Mouse (Mus musculus): ENCODE measurements around the gene Rnaseh2c. TPM values are rescaled to one million over a fixed set of nuclear protein-coding genes. Genes with fewer than 3 reads are reported as not detected.

Rnaseh2c gene
- polyA plus RNA-seq (2012; rRNA removed) (101 and 103 TPM in 2 replicates), polyA plus RNA-seq (2014; fragmentation: Nextera tagmentation; extraction: Ambion mirVana) (95.5 and 107 TPM in 2 replicates)

DNA sequence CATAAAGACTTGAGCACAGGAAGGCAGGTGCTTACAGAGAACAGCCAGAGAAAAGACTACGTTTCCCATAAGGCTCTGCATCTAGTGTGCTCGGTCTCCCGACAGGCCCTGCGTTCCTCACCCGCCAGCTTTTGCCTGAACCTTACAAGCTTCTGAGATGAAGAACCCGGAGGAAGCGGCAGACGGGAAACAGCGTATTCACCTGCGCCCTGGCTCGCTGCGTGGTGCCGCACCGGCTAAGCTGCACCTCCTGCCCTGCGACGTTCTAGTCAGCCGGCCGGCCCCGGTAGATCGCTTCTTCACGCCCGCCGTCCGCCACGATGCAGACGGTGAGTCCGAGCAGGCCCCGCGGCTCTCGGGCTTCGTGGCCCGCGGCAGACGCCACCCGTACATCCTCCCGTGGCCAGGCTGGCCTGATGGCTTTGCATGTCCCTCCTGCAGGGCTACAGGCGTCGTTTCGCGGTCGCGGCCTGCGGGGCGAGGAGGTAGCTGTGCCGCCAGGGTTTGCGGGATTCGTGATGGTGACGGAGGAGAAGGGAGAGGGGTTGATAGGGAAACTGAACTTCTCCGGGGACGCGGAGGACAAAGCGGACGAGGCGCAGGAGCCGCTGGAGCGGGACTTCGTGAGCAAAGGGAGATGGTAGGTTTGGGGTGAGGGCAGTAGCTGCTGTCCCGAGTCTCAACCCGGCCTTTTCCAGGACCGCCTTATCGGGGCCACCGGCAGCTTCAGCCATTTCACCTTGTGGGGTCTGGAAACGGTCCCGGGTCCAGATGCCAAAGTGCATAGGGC lies at the start of gene Rnaseh2c:
TSS of gene Rnaseh2c (plus strand) at position 122 of the 790 bp plus-strand sequence.
- under 1% methylated on average over 56 of the region's 64 CpGs for WGBS
- Histone ChIP-seq H3K9me3 (ENCODE audit: control insufficient read depth, low read length) (no peaks in the 10 kb centered on the region), H3K27me3 (ENCODE audit: control insufficient read depth, insufficient read depth, low read length) (no peaks in the 10 kb centered on the region), H3K4me1 (ENCODE audit: control insufficient read depth, insufficient read depth, low read length) (peaks cover 10% of the 10 kb centered on the region), H3K4me3 (replicated peaks; ENCODE audit: low read length) (peak within 1 kb of the TSS; percentile 90), H3K36me3 (ENCODE audit: control insufficient read depth, insufficient read depth, low read length) (peaks cover 41% of the 10 kb centered on the region), H3K9ac (ENCODE audit: low read depth, low read length, severe bottlenecking) (peak within 1 kb of the TSS; percentile 89), H3K27ac (replicated peaks; ENCODE audit: low read depth, low read length) (peak within 1 kb of the TSS; percentile 79), H3K4me2 (replicated peaks; ENCODE audit: low read depth, low read length, severe bottlenecking) (peak within 1 kb of the TSS; percentile 85)
- DNase-seq (ENCODE audit: low spot score) (peak; percentile 87), ATAC-seq (ENCODE audit: low FRiP score, low read depth) (peak; percentile 89)
- TF ChIP-seq POLR2A (IDR thresholded peaks at IDR 0.05; ENCODE audit: borderline replicate concordance, extremely low read depth, insufficient read depth, insufficient read length): peak; percentile 61; the same call in 1 of the 2 replicates

DNA sequence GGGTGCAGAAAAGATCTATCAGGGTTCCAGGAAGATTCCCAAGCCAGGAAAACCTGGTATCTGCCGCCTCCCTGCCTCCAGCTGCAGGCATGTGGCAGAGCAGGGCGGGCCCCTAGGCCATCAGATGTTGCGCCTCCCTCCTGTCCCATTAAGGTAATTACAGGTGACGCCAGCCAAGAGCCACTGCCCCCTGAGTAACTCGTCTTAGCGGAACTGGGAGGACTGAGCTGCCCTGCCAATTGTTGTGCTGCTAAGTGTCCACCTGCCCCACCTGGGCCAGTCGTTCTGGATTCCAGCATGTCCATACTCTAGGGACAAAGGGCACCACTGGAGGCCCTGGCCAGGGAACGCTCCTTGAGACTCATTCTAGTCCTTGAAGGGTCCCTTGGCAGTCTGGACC lies 47.9 kb upstream of the Rnaseh2c start:
- Histone ChIP-seq H3K4me2 (replicated peaks; ENCODE audit: low read depth, low read length, severe bottlenecking) (no peak overlapping the region), H3K4me1 (ENCODE audit: control insufficient read depth, insufficient read depth, low read length) (no peaks in the 10 kb centered on the region), H3K4me3 (replicated peaks; ENCODE audit: low read length) (no peak overlapping the region), H3K36me3 (ENCODE audit: control insufficient read depth, insufficient read depth, low read length) (no peaks in the 10 kb centered on the region), H3K9ac (ENCODE audit: low read depth, low read length, severe bottlenecking) (no peak overlapping the region), H3K27ac (replicated peaks; ENCODE audit: low read depth, low read length) (no peak overlapping the region), H3K9me3 (ENCODE audit: control insufficient read depth, low read length) (no peaks in the 10 kb centered on the region), H3K27me3 (ENCODE audit: control insufficient read depth, insufficient read depth, low read length) (peaks cover 19% of the 10 kb centered on the region)
- no peak for DNase-seq (ENCODE audit: low spot score)
- ATAC-seq (ENCODE audit: low FRiP score, low read depth): no peak
- WGBS: 40% methylated on average over 8 of the region's 8 CpGs
- TF ChIP-seq POLR2A (IDR thresholded peaks at IDR 0.05; ENCODE audit: borderline replicate concordance, extremely low read depth, insufficient read depth, insufficient read length): no peak

DNA sequence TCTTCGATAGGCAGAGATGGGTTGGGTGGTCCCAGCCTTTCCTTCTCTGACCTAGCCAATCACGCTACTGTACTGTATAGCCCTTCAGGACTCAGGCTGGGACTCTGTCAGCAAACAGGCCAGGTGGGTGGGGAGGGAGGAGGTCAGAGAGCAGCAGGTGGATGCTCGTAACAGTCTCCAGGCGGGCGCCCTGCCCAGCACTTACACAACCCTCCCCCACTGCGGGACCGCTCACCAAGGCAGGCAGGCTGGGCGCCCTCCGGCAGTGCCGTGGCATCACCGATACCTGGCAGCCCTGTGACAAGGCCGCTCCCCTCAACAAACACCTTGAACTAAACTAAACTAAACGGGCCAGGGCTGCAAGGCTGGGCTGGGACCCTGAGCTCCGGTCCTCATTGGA lies 47.5 kb upstream of the Rnaseh2c start:
- DNase-seq (ENCODE audit: low spot score): no peak
- no peak overlapping the region for H3K27ac ChIP-seq (replicated peaks; ENCODE audit: low read depth, low read length)
- WGBS: 60% methylated on average over 14 of the region's 14 CpGs
- no peaks in the 10 kb centered on the region for H3K36me3 ChIP-seq (ENCODE audit: control insufficient read depth, insufficient read depth, low read length)
- H3K9ac ChIP-seq (ENCODE audit: low read depth, low read length, severe bottlenecking): no peak overlapping the region
- no peaks in the 10 kb centered on the region for H3K9me3 ChIP-seq (ENCODE audit: control insufficient read depth, low read length)
- no peak overlapping the region for H3K4me3 ChIP-seq (replicated peaks; ENCODE audit: low read length)
- no peak for TF ChIP-seq POLR2A (IDR thresholded peaks at IDR 0.05; ENCODE audit: borderline replicate concordance, extremely low read depth, insufficient read depth, insufficient read length)
- peaks cover 24% of the 10 kb centered on the region for H3K27me3 ChIP-seq (ENCODE audit: control insufficient read depth, insufficient read depth, low read length)
- no peak overlapping the region for H3K4me2 ChIP-seq (replicated peaks; ENCODE audit: low read depth, low read length, severe bottlenecking)
- no peaks in the 10 kb centered on the region for H3K4me1 ChIP-seq (ENCODE audit: control insufficient read depth, insufficient read depth, low read length)
- no peak for ATAC-seq (ENCODE audit: low FRiP score, low read depth)

DNA sequence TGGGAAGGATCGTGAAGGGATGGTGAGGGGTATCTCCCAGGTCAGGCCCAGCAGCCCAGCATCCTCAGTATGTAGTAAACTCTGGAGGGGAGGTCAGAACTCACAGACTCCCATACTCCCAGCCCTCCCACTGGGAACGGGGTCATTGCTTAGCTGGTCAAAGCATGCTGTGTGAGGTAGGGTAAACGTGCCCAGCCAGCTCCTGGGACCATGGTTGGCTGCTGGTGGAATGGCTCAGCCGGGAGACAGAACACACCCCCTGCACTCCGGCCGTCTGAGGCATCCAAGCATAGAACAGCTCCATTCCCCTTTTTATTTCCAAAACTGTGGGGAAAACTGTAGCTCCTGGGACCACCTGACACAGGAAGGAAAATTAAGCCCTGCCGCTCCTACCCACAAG lies 43.5 kb upstream of the Rnaseh2c start:
- H3K27me3 ChIP-seq (ENCODE audit: control insufficient read depth, insufficient read depth, low read length): peaks cover 61% of the 10 kb centered on the region
- DNase-seq (ENCODE audit: low spot score): no peak
- H3K4me1 ChIP-seq (ENCODE audit: control insufficient read depth, insufficient read depth, low read length): peaks cover 13% of the 10 kb centered on the region; the same call in 1 of the 2 replicates
- H3K27ac ChIP-seq (replicated peaks; ENCODE audit: low read depth, low read length): no peak overlapping the region
- H3K9me3 ChIP-seq (ENCODE audit: control insufficient read depth, low read length): no peaks in the 10 kb centered on the region
- no peak overlapping the region for H3K9ac ChIP-seq (ENCODE audit: low read depth, low read length, severe bottlenecking)
- H3K36me3 ChIP-seq (ENCODE audit: control insufficient read depth, insufficient read depth, low read length): no peaks in the 10 kb centered on the region
- no peak for ATAC-seq (ENCODE audit: low FRiP score, low read depth)
- no peak overlapping the region; the same call in 1 of the 2 replicates for H3K4me3 ChIP-seq (replicated peaks; ENCODE audit: low read length)
- no peak for TF ChIP-seq POLR2A (IDR thresholded peaks at IDR 0.05; ENCODE audit: borderline replicate concordance, extremely low read depth, insufficient read depth, insufficient read length)
- no peak overlapping the region for H3K4me2 ChIP-seq (replicated peaks; ENCODE audit: low read depth, low read length, severe bottlenecking)
- 50% methylated on average over 7 of the region's 7 CpGs for WGBS

DNA sequence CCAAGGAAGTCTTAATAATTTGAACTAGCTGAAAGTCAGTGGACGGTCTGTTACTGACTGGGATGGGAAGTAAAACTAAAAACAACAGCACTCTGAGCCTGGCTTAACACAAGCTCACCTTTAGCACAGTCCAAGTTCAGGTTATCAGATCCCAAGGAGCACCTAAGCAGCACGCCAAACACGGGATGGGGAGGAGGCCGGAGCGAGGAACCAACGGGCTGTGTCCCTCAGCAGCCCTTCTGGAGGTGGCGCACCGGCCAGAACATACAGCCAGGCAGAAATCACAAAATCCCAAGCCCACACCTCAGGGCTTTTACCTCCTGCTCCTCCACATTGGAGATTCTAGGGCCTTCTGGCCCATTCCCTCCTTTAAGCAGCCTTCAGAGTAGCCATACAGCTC lies 42.9 kb upstream of the Rnaseh2c start:
- Histone ChIP-seq H3K4me3 (replicated peaks; ENCODE audit: low read length) (peak overlapping the region; percentile 45; the same call in 1 of the 2 replicates), H3K36me3 (ENCODE audit: control insufficient read depth, insufficient read depth, low read length) (no peaks in the 10 kb centered on the region), H3K9me3 (ENCODE audit: control insufficient read depth, low read length) (no peaks in the 10 kb centered on the region), H3K4me2 (replicated peaks; ENCODE audit: low read depth, low read length, severe bottlenecking) (no peak overlapping the region), H3K27me3 (ENCODE audit: control insufficient read depth, insufficient read depth, low read length) (peaks cover 61% of the 10 kb centered on the region), H3K4me1 (ENCODE audit: control insufficient read depth, insufficient read depth, low read length) (peaks cover 13% of the 10 kb centered on the region; the same call in 1 of the 2 replicates), H3K9ac (ENCODE audit: low read depth, low read length, severe bottlenecking) (no peak overlapping the region), H3K27ac (replicated peaks; ENCODE audit: low read depth, low read length) (no peak overlapping the region)
- TF ChIP-seq POLR2A (IDR thresholded peaks at IDR 0.05; ENCODE audit: borderline replicate concordance, extremely low read depth, insufficient read depth, insufficient read length): no peak
- 56% methylated on average over 8 of the region's 8 CpGs for WGBS
- DNase-seq (ENCODE audit: low spot score): no peak
- ATAC-seq (ENCODE audit: low FRiP score, low read depth): no peak
